Mouse (Mus musculus): ENCODE data around the gene Ndufaf4.

GRCm38 (mm10) chr4:24924726-24925125, 26.8 kb downstream of the Ndufaf4 start:
- TF ChIP-seq CTCF (conservative IDR thresholded peaks at IDR 0.05; ENCODE audit: low read length), result no peak
- no peak for TF ChIP-seq NANOG (IDR thresholded peaks at IDR 0.05; ENCODE audit: borderline replicate concordance, low read length)

Measured in E14TG2a.4 (cell line).